Mouse (Mus musculus): ENCODE results near the gene Mtss1l. TPM values are rescaled to one million over a fixed set of nuclear protein-coding genes. Genes with fewer than 3 reads are reported as not detected.

Mtss1l gene
- polyA plus RNA-seq, 1 experiment, result 7.1 TPM

GRCm38 (mm10) chr8:110740629-110741175 lies 19.4 kb downstream of the Mtss1l start:
- TF ChIP-seq CTCF (IDR thresholded peaks at IDR 0.05; ENCODE audit: low read depth, low read length), result no peak
- TF ChIP-seq POLR2A (IDR thresholded peaks at IDR 0.05; ENCODE audit: insufficient read depth, low read length), result no peak
- TF ChIP-seq EP300 (IDR thresholded peaks at IDR 0.05; ENCODE audit: insufficient read depth, low read depth, low read length), result no peak
- H3K36me3 ChIP-seq (ENCODE audit: control insufficient read depth, insufficient read depth, low read length, poor library complexity, severe bottlenecking), result no peaks in the 10 kb centered on the region

GRCm38 (mm10) chr8:110741816-110742451 lies 20.7 kb downstream of the Mtss1l start:
- no peak overlapping the region for H3K4me3 ChIP-seq (ENCODE audit: low read depth, low read length)
- no peaks in the 10 kb centered on the region for H3K36me3 ChIP-seq (ENCODE audit: control insufficient read depth, insufficient read depth, low read length, poor library complexity, severe bottlenecking)
- TF ChIP-seq CTCF (IDR thresholded peaks at IDR 0.05; ENCODE audit: low read depth, low read length), result no peak
- TF ChIP-seq EP300 (IDR thresholded peaks at IDR 0.05; ENCODE audit: insufficient read depth, low read depth, low read length), result no peak

More at GRCm38 (mm10) chr8:110740629-110741175, 19.4 kb downstream of the Mtss1l start:
- Histone ChIP-seq H3K9ac (ENCODE audit: low read depth, poor library complexity, severe bottlenecking) (no peak overlapping the region), H3K4me1 (ENCODE audit: control insufficient read depth, insufficient read depth, low read length) (no peaks in the 10 kb centered on the region), H3K27me3 (ENCODE audit: control insufficient read depth, insufficient read depth, low read length, poor library complexity, severe bottlenecking) (no peaks in the 10 kb centered on the region), H3K27ac (ENCODE audit: insufficient read depth, low read length) (no peak overlapping the region), H3K4me3 (ENCODE audit: low read depth, low read length) (no peak overlapping the region), H3K9me3 (replicated peaks; ENCODE audit: control insufficient read depth, insufficient read depth, low read length, poor library complexity, severe bottlenecking) (no peaks in the 10 kb centered on the region)

GRCm38 (mm10) chr8:110742452-110742818 lies 21.2 kb downstream of the Mtss1l start:
- Histone ChIP-seq H3K9ac (ENCODE audit: low read depth, poor library complexity, severe bottlenecking) (no peak overlapping the region), H3K27ac (ENCODE audit: insufficient read depth, low read length) (no peak overlapping the region), H3K36me3 (ENCODE audit: control insufficient read depth, insufficient read depth, low read length, poor library complexity, severe bottlenecking) (no peaks in the 10 kb centered on the region), H3K4me3 (ENCODE audit: low read depth, low read length) (no peak overlapping the region), H3K27me3 (ENCODE audit: control insufficient read depth, insufficient read depth, low read length, poor library complexity, severe bottlenecking) (no peaks in the 10 kb centered on the region), H3K9me3 (replicated peaks; ENCODE audit: control insufficient read depth, insufficient read depth, low read length, poor library complexity, severe bottlenecking) (no peaks in the 10 kb centered on the region), H3K4me1 (ENCODE audit: control insufficient read depth, insufficient read depth, low read length) (no peaks in the 10 kb centered on the region)
- TF ChIP-seq POLR2A (IDR thresholded peaks at IDR 0.05; ENCODE audit: insufficient read depth, low read length), result no peak
- no peak for TF ChIP-seq CTCF (IDR thresholded peaks at IDR 0.05; ENCODE audit: low read depth, low read length)
- TF ChIP-seq EP300 (IDR thresholded peaks at IDR 0.05; ENCODE audit: insufficient read depth, low read depth, low read length), result no peak

More at GRCm38 (mm10) chr8:110741816-110742451, 20.7 kb downstream of the Mtss1l start:
- Histone ChIP-seq H3K27me3 (ENCODE audit: control insufficient read depth, insufficient read depth, low read length, poor library complexity, severe bottlenecking) (no peaks in the 10 kb centered on the region), H3K27ac (ENCODE audit: insufficient read depth, low read length) (no peak overlapping the region), H3K9me3 (replicated peaks; ENCODE audit: control insufficient read depth, insufficient read depth, low read length, poor library complexity, severe bottlenecking) (no peaks in the 10 kb centered on the region), H3K9ac (ENCODE audit: low read depth, poor library complexity, severe bottlenecking) (no peak overlapping the region), H3K4me1 (ENCODE audit: control insufficient read depth, insufficient read depth, low read length) (no peaks in the 10 kb centered on the region)

- H3K9ac ChIP-seq (ENCODE audit: low read depth, poor library complexity, severe bottlenecking), result no peak overlapping the region
- H3K9me3 ChIP-seq (replicated peaks; ENCODE audit: control insufficient read depth, insufficient read depth, low read length, poor library complexity, severe bottlenecking), result no peaks in the 10 kb centered on the region
- no peak overlapping the region for H3K4me3 ChIP-seq (ENCODE audit: low read depth, low read length)
- no peaks in the 10 kb centered on the region for H3K36me3 ChIP-seq (ENCODE audit: control insufficient read depth, insufficient read depth, low read length, poor library complexity, severe bottlenecking)
- no peak overlapping the region for H3K27ac ChIP-seq (ENCODE audit: insufficient read depth, low read length)
- H3K27me3 ChIP-seq (ENCODE audit: control insufficient read depth, insufficient read depth, low read length, poor library complexity, severe bottlenecking), result no peaks in the 10 kb centered on the region
- TF ChIP-seq EP300 (IDR thresholded peaks at IDR 0.05; ENCODE audit: insufficient read depth, low read depth, low read length) (no peak), POLR2A (IDR thresholded peaks at IDR 0.05; ENCODE audit: insufficient read depth, low read length) (no peak), CTCF (IDR thresholded peaks at IDR 0.05; ENCODE audit: low read depth, low read length) (no peak)
- H3K4me1 ChIP-seq (ENCODE audit: control insufficient read depth, insufficient read depth, low read length), result no peaks in the 10 kb centered on the region
Observed at GRCm38 (mm10) chr8:110745162-110745561, 23.9 kb downstream of the Mtss1l start.

GRCm38 (mm10) chr8:110746661-110747060 lies 25.4 kb downstream of the Mtss1l start:
- Histone ChIP-seq H3K9ac (ENCODE audit: low read depth, poor library complexity, severe bottlenecking) (no peak overlapping the region), H3K27me3 (ENCODE audit: control insufficient read depth, insufficient read depth, low read length, poor library complexity, severe bottlenecking) (no peaks in the 10 kb centered on the region), H3K27ac (ENCODE audit: insufficient read depth, low read length) (no peak overlapping the region), H3K4me3 (ENCODE audit: low read depth, low read length) (no peak overlapping the region), H3K36me3 (ENCODE audit: control insufficient read depth, insufficient read depth, low read length, poor library complexity, severe bottlenecking) (no peaks in the 10 kb centered on the region), H3K9me3 (replicated peaks; ENCODE audit: control insufficient read depth, insufficient read depth, low read length, poor library complexity, severe bottlenecking) (no peaks in the 10 kb centered on the region), H3K4me1 (ENCODE audit: control insufficient read depth, insufficient read depth, low read length) (no peaks in the 10 kb centered on the region)
- TF ChIP-seq EP300 (IDR thresholded peaks at IDR 0.05; ENCODE audit: insufficient read depth, low read depth, low read length) (no peak), CTCF (IDR thresholded peaks at IDR 0.05; ENCODE audit: low read depth, low read length) (no peak), POLR2A (IDR thresholded peaks at IDR 0.05; ENCODE audit: insufficient read depth, low read length) (no peak)

- Histone ChIP-seq H3K4me1 (ENCODE audit: control insufficient read depth, insufficient read depth, low read length) (no peaks in the 10 kb centered on the region), H3K9me3 (replicated peaks; ENCODE audit: control insufficient read depth, insufficient read depth, low read length, poor library complexity, severe bottlenecking) (no peaks in the 10 kb centered on the region), H3K27ac (ENCODE audit: insufficient read depth, low read length) (no peak overlapping the region), H3K9ac (ENCODE audit: low read depth, poor library complexity, severe bottlenecking) (no peak overlapping the region), H3K4me3 (ENCODE audit: low read depth, low read length) (no peak overlapping the region), H3K36me3 (ENCODE audit: control insufficient read depth, insufficient read depth, low read length, poor library complexity, severe bottlenecking) (no peaks in the 10 kb centered on the region), H3K27me3 (ENCODE audit: control insufficient read depth, insufficient read depth, low read length, poor library complexity, severe bottlenecking) (no peaks in the 10 kb centered on the region)
- TF ChIP-seq EP300 (IDR thresholded peaks at IDR 0.05; ENCODE audit: insufficient read depth, low read depth, low read length) (no peak), CTCF (IDR thresholded peaks at IDR 0.05; ENCODE audit: low read depth, low read length) (no peak)
Observed at GRCm38 (mm10) chr8:110749500-110750170, 28.4 kb downstream of the Mtss1l start.
